Mouse (Mus musculus): Measurements from ENCODE around the gene Pop7. TPM values are rescaled to one million over a fixed set of nuclear protein-coding genes. Genes with fewer than 3 reads are reported as not detected.

The Pop7 gene
- polyA plus RNA-seq, 1 experiment = 63.5 TPM

- H3K27me3 ChIP-seq (ENCODE audit: control insufficient read depth, insufficient read depth, insufficient read length) = peaks cover 67% of the 10 kb centered on the region
- H3K36me3 ChIP-seq (ENCODE audit: control insufficient read depth, insufficient read depth) = no peaks in the 10 kb centered on the region
- H3K4me3 ChIP-seq (ENCODE audit: insufficient read depth, poor library complexity, severe bottlenecking) = no peak overlapping the region
- H3ac ChIP-seq (ENCODE audit: control insufficient read depth, insufficient read length, low read depth) = no peak overlapping the region
- no peaks in the 10 kb centered on the region for H3K79me3 ChIP-seq (ENCODE audit: low read depth)
- no peaks in the 10 kb centered on the region for H3K79me2 ChIP-seq (ENCODE audit: control insufficient read depth, insufficient read depth)
- TF ChIP-seq MYOD1 (IDR thresholded peaks at IDR 0.05; ENCODE audit: control insufficient read depth, insufficient read length, low read depth) (no peak), USF1 (IDR thresholded peaks at IDR 0.05; ENCODE audit: low read depth) (no peak), CTCF (IDR thresholded peaks at IDR 0.05; ENCODE audit: control insufficient read depth, insufficient read depth, insufficient read length) (no peak), FOSL1 (IDR thresholded peaks at IDR 0.05; ENCODE audit: insufficient read depth, low read length, poor library complexity, severe bottlenecking) (no peak), CEBPB (IDR thresholded peaks at IDR 0.05; ENCODE audit: low read depth) (no peak), MYOG (IDR thresholded peaks at IDR 0.05; ENCODE audit: control insufficient read depth, extremely low read depth, insufficient read length) (no peak), MAX (IDR thresholded peaks at IDR 0.05) (no peak)
These were observed 17.1 kb downstream of the Pop7 start for GRCm38 (mm10) chr5:137485071-137485850.

GRCm38 (mm10) chr5:137481897-137482296, 20.4 kb downstream of the Pop7 start:
- H3ac ChIP-seq (ENCODE audit: control insufficient read depth, insufficient read length, low read depth) = no peak overlapping the region
- H3K79me3 ChIP-seq (ENCODE audit: low read depth) = no peaks in the 10 kb centered on the region
- H3K36me3 ChIP-seq (ENCODE audit: control insufficient read depth, insufficient read depth) = no peaks in the 10 kb centered on the region
- no peak for TF ChIP-seq MYOG (IDR thresholded peaks at IDR 0.05; ENCODE audit: control insufficient read depth, extremely low read depth, insufficient read length)
- TF ChIP-seq FOSL1 (IDR thresholded peaks at IDR 0.05; ENCODE audit: insufficient read depth, low read length, poor library complexity, severe bottlenecking) = no peak
- no peak for TF ChIP-seq MAX (IDR thresholded peaks at IDR 0.05)
- TF ChIP-seq CTCF (IDR thresholded peaks at IDR 0.05; ENCODE audit: control insufficient read depth, insufficient read depth, insufficient read length) = no peak
- TF ChIP-seq CEBPB (IDR thresholded peaks at IDR 0.05; ENCODE audit: low read depth) = no peak
- no peak for TF ChIP-seq USF1 (IDR thresholded peaks at IDR 0.05; ENCODE audit: low read depth)
- no peak for TF ChIP-seq MYOD1 (IDR thresholded peaks at IDR 0.05; ENCODE audit: control insufficient read depth, insufficient read length, low read depth)
- no peaks in the 10 kb centered on the region for H3K79me2 ChIP-seq (ENCODE audit: control insufficient read depth, insufficient read depth)
- H3K4me3 ChIP-seq (ENCODE audit: insufficient read depth, poor library complexity, severe bottlenecking) = no peak overlapping the region
- H3K27me3 ChIP-seq (ENCODE audit: control insufficient read depth, insufficient read depth, insufficient read length) = peaks cover 63% of the 10 kb centered on the region

GRCm38 (mm10) chr5:137481138-137481537, 21.2 kb downstream of the Pop7 start:
- H3K4me3 ChIP-seq (ENCODE audit: insufficient read depth, poor library complexity, severe bottlenecking) = no peak overlapping the region
- H3K36me3 ChIP-seq (ENCODE audit: control insufficient read depth, insufficient read depth) = no peaks in the 10 kb centered on the region

GRCm38 (mm10) chr5:137476964-137477363, 25.4 kb downstream of the Pop7 start, which contains the start of gene Zan:
Gene Zan (minus strand): TSS chr5:137477064.
- TF ChIP-seq FOSL1 (IDR thresholded peaks at IDR 0.05; ENCODE audit: insufficient read depth, low read length, poor library complexity, severe bottlenecking) (no peak), MYOG (IDR thresholded peaks at IDR 0.05; ENCODE audit: control insufficient read depth, extremely low read depth, insufficient read length) (no peak), CTCF (IDR thresholded peaks at IDR 0.05; ENCODE audit: control insufficient read depth, insufficient read depth, insufficient read length) (no peak)
- Histone ChIP-seq H3K79me3 (ENCODE audit: low read depth) (no peaks in the 10 kb centered on the region), H3ac (ENCODE audit: control insufficient read depth, insufficient read length, low read depth) (no peak within 1 kb of the TSS), H3K36me3 (ENCODE audit: control insufficient read depth, insufficient read depth) (no peaks in the 10 kb centered on the region), H3K27me3 (ENCODE audit: control insufficient read depth, insufficient read depth, insufficient read length) (peaks cover 61% of the 10 kb centered on the region), H3K4me3 (ENCODE audit: insufficient read depth, poor library complexity, severe bottlenecking) (no peak within 1 kb of the TSS), H3K79me2 (ENCODE audit: control insufficient read depth, insufficient read depth) (no peaks in the 10 kb centered on the region)

More at GRCm38 (mm10) chr5:137481138-137481537, 21.2 kb downstream of the Pop7 start:
- Histone ChIP-seq H3K27me3 (ENCODE audit: control insufficient read depth, insufficient read depth, insufficient read length) (peaks cover 66% of the 10 kb centered on the region), H3K79me2 (ENCODE audit: control insufficient read depth, insufficient read depth) (no peaks in the 10 kb centered on the region), H3K79me3 (ENCODE audit: low read depth) (no peaks in the 10 kb centered on the region), H3ac (ENCODE audit: control insufficient read depth, insufficient read length, low read depth) (no peak overlapping the region)
- TF ChIP-seq CTCF (IDR thresholded peaks at IDR 0.05; ENCODE audit: control insufficient read depth, insufficient read depth, insufficient read length) (peak; percentile 37), CEBPB (IDR thresholded peaks at IDR 0.05; ENCODE audit: low read depth) (no peak)

DNA sequence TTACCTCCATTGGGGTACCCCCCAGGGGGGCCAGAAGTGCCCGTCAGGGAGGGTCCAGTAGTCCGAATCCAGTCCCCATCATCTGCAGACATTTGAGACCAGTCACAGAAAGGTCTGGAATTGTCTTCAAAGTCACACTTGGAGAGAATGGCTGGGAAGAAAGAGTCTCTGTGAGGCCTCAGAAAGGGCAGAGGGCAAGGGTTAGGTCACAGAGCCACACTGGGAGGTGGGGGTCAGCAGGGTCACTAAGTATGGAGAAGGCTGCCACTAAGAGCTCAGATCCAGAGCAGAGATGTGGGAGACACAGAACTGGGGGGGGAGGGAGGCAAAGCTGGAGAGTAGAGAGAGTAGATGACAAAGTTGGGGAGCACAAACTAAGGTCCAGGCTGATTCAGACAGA, 28.0 kb downstream of the Pop7 start:
- no peaks in the 10 kb centered on the region for H3K79me2 ChIP-seq (ENCODE audit: control insufficient read depth, insufficient read depth)
- no peak overlapping the region for H3K4me3 ChIP-seq (ENCODE audit: insufficient read depth, poor library complexity, severe bottlenecking)
- peaks cover 64% of the 10 kb centered on the region for H3K27me3 ChIP-seq (ENCODE audit: control insufficient read depth, insufficient read depth, insufficient read length)
- no peak for TF ChIP-seq FOSL1 (IDR thresholded peaks at IDR 0.05; ENCODE audit: insufficient read depth, low read length, poor library complexity, severe bottlenecking)
- no peak for TF ChIP-seq MAX (IDR thresholded peaks at IDR 0.05)
- no peak for TF ChIP-seq CTCF (IDR thresholded peaks at IDR 0.05; ENCODE audit: control insufficient read depth, insufficient read depth, insufficient read length)
- no peak for TF ChIP-seq USF1 (IDR thresholded peaks at IDR 0.05; ENCODE audit: low read depth)
- no peak for TF ChIP-seq CEBPB (IDR thresholded peaks at IDR 0.05; ENCODE audit: low read depth)
- no peak for TF ChIP-seq MYOD1 (IDR thresholded peaks at IDR 0.05; ENCODE audit: control insufficient read depth, insufficient read length, low read depth)
- no peak for TF ChIP-seq MYOG (IDR thresholded peaks at IDR 0.05; ENCODE audit: control insufficient read depth, extremely low read depth, insufficient read length)
- H3K79me3 ChIP-seq (ENCODE audit: low read depth) = no peaks in the 10 kb centered on the region
- H3ac ChIP-seq (ENCODE audit: control insufficient read depth, insufficient read length, low read depth) = no peak overlapping the region
- no peaks in the 10 kb centered on the region for H3K36me3 ChIP-seq (ENCODE audit: control insufficient read depth, insufficient read depth)

Data from C2C12 (cell line).